Mouse (Mus musculus) small intestine, adult 2 months (tissue): ENCODE measurements at regions not wholly inside any gene's neighbourhood (a gene's known extent, or its start where the extent isn't known, plus 50 kb on each side); places are given as distances from the start of the nearest gene placed in this dataset.

Source experiments
- CTCF ChIP-seq: fragments of 200-500 bp; IDR thresholded peaks from 2 replicates; pipeline ENCODE4 v1.5.1; 2012; ENCODE audit warnings: low read depth, mild to moderate bottlenecking, control low read depth, inconsistent platforms, low read length, moderate library complexity, mixed read lengths; ENCODE audit not compliant: insufficient replicate concordance, insufficient read length; ENCODE audit errors: extremely low read depth
- POLR2A ChIP-seq: fragments of 200-500 bp; IDR thresholded peaks from 2 replicates; pipeline ENCODE4 v1.6.1; 2012; ENCODE audit warnings: low read depth, mild to moderate bottlenecking, control low read depth, inconsistent platforms, low read length, moderate library complexity

- TF ChIP-seq CTCF (no peak), POLR2A (no peak)
Observed at GRCm38 (mm10) chr14:24068693-24069092, 54.4 kb upstream of the Kcnma1 start.
